In the genomic region with DNA sequence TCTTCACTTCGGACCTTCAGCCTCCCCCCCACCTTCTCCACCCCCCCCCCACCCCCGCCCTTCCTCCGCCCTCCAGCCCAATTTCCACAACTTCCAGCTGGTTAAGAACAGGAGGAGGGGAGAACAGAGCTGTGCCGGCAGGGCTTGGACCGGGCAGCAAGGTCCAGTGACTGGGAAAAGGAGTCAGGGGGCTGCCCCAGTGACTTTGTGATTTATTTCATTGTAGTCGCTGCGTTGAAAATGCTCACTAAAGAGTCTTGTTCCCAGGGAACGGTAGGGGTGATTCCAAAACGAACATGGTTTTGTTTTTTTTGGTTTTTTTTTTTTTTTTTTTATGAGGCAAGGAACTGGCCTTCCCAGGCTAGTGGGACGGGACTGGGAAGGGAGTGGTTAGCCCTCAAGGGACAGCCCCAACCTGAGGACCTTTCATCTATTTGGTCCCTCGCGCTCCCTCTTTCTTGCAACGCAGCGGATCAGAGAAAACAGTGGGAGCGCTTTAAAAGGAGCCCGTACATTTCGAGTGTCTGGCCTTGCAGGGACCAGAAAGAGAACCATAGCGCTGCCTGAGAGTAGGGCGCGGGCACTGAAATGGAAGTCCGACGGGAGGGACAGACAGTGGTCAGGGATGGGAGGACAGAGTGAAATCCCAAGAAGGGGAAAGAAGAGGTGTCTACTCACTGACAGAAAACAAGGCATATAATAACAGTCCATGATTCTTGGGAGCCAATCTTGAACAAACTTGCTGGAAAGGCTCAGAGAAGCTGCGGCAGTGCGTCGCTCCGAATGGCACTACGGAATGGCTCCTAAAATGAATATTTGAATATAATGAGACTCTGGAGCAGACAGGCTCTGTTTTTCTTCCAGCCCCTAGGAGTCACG, we compare ENCODE assay signal across 8 mouse cellular contexts. TPM values are rescaled to one million over a fixed set of nuclear protein-coding genes. Genes with fewer than 3 reads are reported as not detected.
DNase-seq lines count a peak whose midpoint lies in the region; ATAC-seq lines count a peak whose summit lies in the region.

No protein-coding gene starts in this region.

- peak overlapping the region; percentile 75 for H3K27ac ChIP-seq in heart, embryonic 13.5 days (replicated peaks)

- peak; percentile 20 for DNase-seq in ovary, postnatal 36 days (ENCODE audit: low spot score)
- no peak for DNase-seq in ovary, postnatal 10 days (ENCODE audit: low spot score)
- DNase-seq in kidney, postnatal 10 days: peak; percentile 59
- peak; percentile 36 for DNase-seq in neural tube, embryonic 10.5 days (ENCODE audit: extremely low spot score, low spot score)
- no peak for DNase-seq in right cerebral cortex, postnatal 10 days (ENCODE audit: low spot score in 2 of 2)
- DNase-seq in cerebellum, postnatal 25 days: no peak
- no peak for DNase-seq in cerebellum, postnatal 36 days

- H3K9ac ChIP-seq in heart, embryonic 13.5 days: peak overlapping the region; percentile 83

- no peak for ATAC-seq in heart, embryonic 13.5 days (ENCODE audit: extremely low read depth, insufficient number of reproducible peaks, low FRiP score, low TSS enrichment)

- WGBS in heart, embryonic 13.5 days: under 1% methylated on average over 28 of the region's 28 CpGs

- peaks cover 42% of the 10 kb centered on the region for H3K27me3 ChIP-seq in heart, embryonic 13.5 days (replicated peaks)

- peak overlapping the region; percentile 70 for H3K4me3 ChIP-seq in heart, embryonic 13.5 days

- H3K4me1 ChIP-seq in heart, embryonic 13.5 days: peaks cover 39% of the 10 kb centered on the region

- peak overlapping the region; percentile 85 for H3K4me2 ChIP-seq in heart, embryonic 13.5 days

- no peaks in the 10 kb centered on the region for H3K9me3 ChIP-seq in heart, embryonic 13.5 days

- peaks cover 16% of the 10 kb centered on the region for H3K36me3 ChIP-seq in heart, embryonic 13.5 days

RNA-seq across cellular contexts. Expression of gene Bmp4, which starts 3.8 kb away (rescaled TPM):
- polyA plus RNA-seq in heart, embryonic 13.5 days (2015; fragmentation: Nextera tagmentation; extraction: Ambion mirVana): 23.7 and 23.9 TPM in 2 replicates

RNA-seq across cellular contexts. Expression of gene Gm15217, which starts 7.5 kb away (rescaled TPM):
- not detected in 2 replicates for polyA plus RNA-seq in heart, embryonic 13.5 days (2015; fragmentation: Nextera tagmentation; extraction: Ambion mirVana)

Comparison
In these comparisons a context has a peak if more than half of its experiments do, and no peak if none do; other contexts are left out.
1. DNase-seq: peak in ovary, postnatal 36 days (single experiment), kidney, postnatal 10 days (single experiment) and neural tube, embryonic 10.5 days (single experiment); none in ovary, postnatal 10 days (single experiment), right cerebral cortex, postnatal 10 days (0 of 2), cerebellum, postnatal 25 days (0 of 2) and cerebellum, postnatal 36 days (0 of 2).